Mouse (Mus musculus): ENCODE results near the gene Cplx2.

GRCm38 (mm10) chr13:54345885-54346647 lies 25.1 kb upstream of the Cplx2 start:
- no peak for TF ChIP-seq POLR2A (IDR thresholded peaks at IDR 0.05; ENCODE audit: borderline replicate concordance, extremely low read depth, insufficient read depth, insufficient read length, poor library complexity, severe bottlenecking)
- TF ChIP-seq CTCF (IDR thresholded peaks at IDR 0.05; ENCODE audit: borderline replicate concordance, extremely low read depth, insufficient read depth, insufficient read length) = no peak

All from brain, embryonic 14.5 days (tissue).